Mouse (Mus musculus): ENCODE measurements around the gene Olfr139.

- no peak for TF ChIP-seq EP300 (IDR thresholded peaks at IDR 0.05; ENCODE audit: insufficient read depth, low read depth, low read length)
- TF ChIP-seq CTCF (IDR thresholded peaks at IDR 0.05; ENCODE audit: low read depth, low read length), result no peak
Measured at GRCm38 (mm10) chr11:74056451-74056850, at the start of gene Olfr139, which contains the start of gene Olfr399.
